ENCODE assay signal across 9 mouse cellular contexts in the genomic region with DNA sequence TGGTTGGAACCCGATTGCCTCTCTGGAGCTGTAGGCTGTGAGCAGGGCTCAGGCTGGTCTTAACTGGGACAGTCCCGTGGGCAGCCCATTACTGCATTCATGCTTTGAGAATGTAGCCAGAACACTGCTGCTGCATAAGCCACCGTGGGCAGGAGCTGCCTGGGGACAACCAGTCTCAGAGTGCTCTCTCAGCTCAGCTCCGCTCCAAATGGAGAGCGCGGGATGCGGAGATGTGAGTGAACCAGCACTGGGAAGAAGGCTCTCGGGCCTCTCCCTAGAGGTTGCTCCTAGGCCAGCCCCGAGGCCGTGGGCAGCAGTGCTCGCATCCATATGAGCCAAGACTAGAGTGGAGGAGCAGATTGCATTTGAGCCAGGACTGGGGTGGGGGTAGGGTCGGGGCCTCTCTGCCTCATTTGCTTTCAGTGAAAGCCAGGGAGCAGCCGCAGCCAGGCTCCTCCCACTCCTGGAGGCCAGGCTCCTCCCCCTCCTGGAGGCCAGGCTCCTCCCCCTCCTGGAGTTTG. TPM values are rescaled to one million over a fixed set of nuclear protein-coding genes. Genes with fewer than 3 reads are reported as not detected.
DNase-seq lines count a peak whose midpoint lies in the region; ATAC-seq lines count a peak whose summit lies in the region.
"Had no signal": no experiment of that assay in that cellular context is flagged by ENCODE, and none has a peak within 500 bp of the region (broad histone marks: within the 10 kb centered on the region; RNA-seq: fewer than 3 reads in every experiment).

No protein-coding gene starts in this region.

- H3K27ac ChIP-seq in hindbrain, embryonic 14.5 days: no peak overlapping the region

- 0 out of 2 replicates have a peak, but pooled peaks have one; percentile 37 for ATAC-seq in hindbrain, embryonic 14.5 days (ENCODE audit: low FRiP score)
- ATAC-seq in megakaryocyte progenitor cell, adult 5-6 weeks (replicated peaks; ENCODE audit: poor library complexity): 0 out of 2 replicates have a peak, but pooled peaks have one; percentile 20

- no peak overlapping the region for H3K9ac ChIP-seq in hindbrain, embryonic 14.5 days

- H3K36me3 ChIP-seq in hindbrain, embryonic 14.5 days (replicated peaks; ENCODE audit: control insufficient read depth, insufficient read depth): peaks cover 25% of the 10 kb centered on the region; the same call in 1 of the 2 replicates

- no peak overlapping the region for H3K4me2 ChIP-seq in hindbrain, embryonic 14.5 days (replicated peaks)

- DNase-seq in cerebellum, postnatal 14 days: peak; percentile 32 to 37
- DNase-seq in cerebellum, adult 9-11 months: no peak
- DNase-seq in ES-CJ7 (ENCODE audit: low read depth, low spot score): peak; percentile 27
- DNase-seq in hindbrain, embryonic 14.5 days (ENCODE audit: low spot score): no peak
- no peak for DNase-seq in urinary bladder, postnatal 4 days (ENCODE audit: low spot score in 2 of 2)
- DNase-seq in gastrocnemius, adult 18-20 months (ENCODE audit: low spot score): no peak
- DNase-seq in ovary, postnatal 10 days (ENCODE audit: low spot score): no peak
- DNase-seq: cerebellum, adult 11-12 months had no signal

- WGBS in hindbrain, embryonic 14.5 days: 33% methylated on average over 13 of the region's 13 CpGs

- peaks cover 2% of the 10 kb centered on the region for H3K4me1 ChIP-seq in hindbrain, embryonic 14.5 days (replicated peaks; ENCODE audit: control insufficient read depth, insufficient read depth, low read length)

- no peaks in the 10 kb centered on the region for H3K9me3 ChIP-seq in hindbrain, embryonic 14.5 days (ENCODE audit: control insufficient read depth, low read length)

- H3K4me3 ChIP-seq in hindbrain, embryonic 14.5 days (replicated peaks; ENCODE audit: low read length): no peak overlapping the region

- peaks cover 5% of the 10 kb centered on the region; the same call in 1 of the 2 replicates for H3K27me3 ChIP-seq in hindbrain, embryonic 14.5 days (ENCODE audit: control insufficient read depth, insufficient read depth, low read length)

RNA-seq across cellular contexts. Expression of gene Pkdcc, which starts 9.4 kb away (rescaled TPM):
- 5.5 and 7.5 TPM in 2 replicates for polyA plus RNA-seq in hindbrain, embryonic 14.5 days (2014; fragmentation: Nextera tagmentation; extraction: Ambion mirVana)
- 0.24 and 0.52 TPM in 2 replicates for total RNA-seq in megakaryocyte progenitor cell, adult 5-6 weeks (2015)
- total RNA-seq in megakaryocyte progenitor cell, adult 5-6 weeks (2017): 1.0 and 1.1 TPM in 2 replicates
- total RNA-seq in gastrocnemius, adult 18-20 months (2021): 100 to 1,000 TPM in 1 of 2 experiments, 10 to 100 TPM in 1; 78.1 to 111 TPM

Comparison
In these comparisons a context has a peak if more than half of its experiments do, and no peak if none do; other contexts are left out.
1. DNase-seq: peak in cerebellum, postnatal 14 days (2 of 2) and ES-CJ7 (single experiment); none in cerebellum, adult 9-11 months (single experiment), hindbrain, embryonic 14.5 days (single experiment), urinary bladder, postnatal 4 days (0 of 2), gastrocnemius, adult 18-20 months (single experiment) and ovary, postnatal 10 days (single experiment).
2. RNA of gene Pkdcc, which starts 9.4 kb away (total RNA-seq): 78.1 to 111 TPM in gastrocnemius, adult 18-20 months; 0.24 to 1.1 TPM in megakaryocyte progenitor cell, adult 5-6 weeks; every median in the first group is over 10 times any median in the second.